Mouse (Mus musculus): ENCODE measurements at regions not wholly inside any gene's neighbourhood (a gene's known extent, or its start where the extent isn't known, plus 50 kb on each side); places are given as distances from the start of the nearest gene placed in this dataset.

DNA sequence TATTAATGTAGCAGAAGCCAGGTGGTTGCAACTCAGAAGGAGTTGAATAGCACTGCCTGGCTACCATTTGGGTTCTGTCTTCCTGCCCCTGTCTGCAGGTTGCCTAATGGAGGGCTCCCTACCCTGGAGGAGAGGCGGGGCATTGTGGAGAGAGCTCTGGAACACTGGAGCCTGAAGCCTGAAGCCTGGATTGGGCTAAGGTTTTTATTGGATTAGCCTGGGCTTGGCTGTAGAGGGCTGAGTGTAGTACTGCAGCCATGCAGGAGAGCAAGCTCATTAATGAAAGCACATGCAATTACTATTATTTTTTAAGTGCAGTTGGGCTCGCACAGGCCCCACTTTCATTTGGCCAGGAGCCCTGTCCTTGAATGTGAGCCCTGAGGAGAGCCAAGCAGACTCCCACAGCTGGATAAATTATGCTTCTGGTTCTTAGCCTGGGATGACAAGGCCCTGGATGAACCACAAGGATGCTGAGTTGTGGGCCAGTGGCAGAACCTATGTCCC is 145.1 kb downstream of the Abhd5 start:
- Histone ChIP-seq H3K4me1 (ENCODE audit: control insufficient read depth, insufficient read depth) (no peaks in the 10 kb centered on the region), H3K36me3 (replicated peaks; ENCODE audit: control insufficient read depth, insufficient read depth, low read length) (no peaks in the 10 kb centered on the region), H3K27ac (ENCODE audit: low read depth) (no peak overlapping the region)

DNA sequence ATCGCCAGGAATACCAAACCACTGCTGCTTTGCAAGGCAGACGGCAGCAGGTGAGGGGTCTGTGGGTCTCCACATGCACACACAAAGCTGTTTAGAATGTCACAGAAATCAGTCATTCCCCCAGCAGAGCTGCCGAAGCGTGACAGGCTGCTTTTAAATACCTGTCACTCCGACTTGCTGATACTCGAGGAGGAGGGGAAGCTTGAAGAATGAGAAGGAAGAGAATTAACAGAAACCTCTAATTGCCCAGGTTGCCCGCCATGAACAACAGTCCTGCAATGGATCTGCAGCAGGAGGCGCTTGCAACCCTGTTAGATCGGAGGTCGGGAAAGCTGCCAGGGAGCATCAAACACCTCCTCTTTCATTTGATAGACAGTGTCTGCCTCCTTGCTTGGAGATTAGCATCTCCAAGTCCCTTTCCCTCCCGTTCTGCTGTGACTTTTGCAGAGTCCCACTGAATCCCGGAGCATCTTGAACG is 150.5 kb downstream of the Abhd5 start:
- DNase-seq (ENCODE audit: low spot score) (no peak), ATAC-seq (ENCODE audit: insufficient read depth, low read depth) (no peak)
- WGBS, result 49% methylated on average over 13 of the region's 13 CpGs
- H3K4me2 ChIP-seq (ENCODE audit: low read depth, low read length), result no peak overlapping the region
- H3K27me3 ChIP-seq (ENCODE audit: control insufficient read depth, insufficient read depth, low read length), result no peaks in the 10 kb centered on the region
- no peak overlapping the region for H3K27ac ChIP-seq (ENCODE audit: low read depth)
- no peak overlapping the region for H3K9ac ChIP-seq (replicated peaks; ENCODE audit: low read depth, low read length)
- no peak for TF ChIP-seq EP300 (IDR thresholded peaks at IDR 0.05; ENCODE audit: low read depth)
- no peak for TF ChIP-seq CTCF (IDR thresholded peaks at IDR 0.05; ENCODE audit: low read depth)
- no peaks in the 10 kb centered on the region for H3K4me1 ChIP-seq (ENCODE audit: control insufficient read depth, insufficient read depth)
- H3K9me3 ChIP-seq (replicated peaks; ENCODE audit: control insufficient read depth, low read length), result no peaks in the 10 kb centered on the region
- H3K36me3 ChIP-seq (replicated peaks; ENCODE audit: control insufficient read depth, insufficient read depth, low read length), result no peaks in the 10 kb centered on the region
- no peak overlapping the region for H3K4me3 ChIP-seq (ENCODE audit: low read depth, low read length)

More for the DNA sequence above, 145.1 kb downstream of the Abhd5 start:
- no peak overlapping the region for H3K9ac ChIP-seq (replicated peaks; ENCODE audit: low read depth, low read length)
- no peak overlapping the region for H3K4me2 ChIP-seq (ENCODE audit: low read depth, low read length)
- H3K4me3 ChIP-seq (ENCODE audit: low read depth, low read length), result no peak overlapping the region
- TF ChIP-seq EP300 (IDR thresholded peaks at IDR 0.05; ENCODE audit: low read depth), result no peak
- TF ChIP-seq CTCF (IDR thresholded peaks at IDR 0.05; ENCODE audit: low read depth), result no peak
- no peaks in the 10 kb centered on the region for H3K9me3 ChIP-seq (replicated peaks; ENCODE audit: control insufficient read depth, low read length)
- no peak for DNase-seq (ENCODE audit: low spot score)
- no peaks in the 10 kb centered on the region for H3K27me3 ChIP-seq (ENCODE audit: control insufficient read depth, insufficient read depth, low read length)
- WGBS, result 71% methylated on average over 2 of the region's 2 CpGs
- no peak for ATAC-seq (ENCODE audit: insufficient read depth, low read depth)

DNA sequence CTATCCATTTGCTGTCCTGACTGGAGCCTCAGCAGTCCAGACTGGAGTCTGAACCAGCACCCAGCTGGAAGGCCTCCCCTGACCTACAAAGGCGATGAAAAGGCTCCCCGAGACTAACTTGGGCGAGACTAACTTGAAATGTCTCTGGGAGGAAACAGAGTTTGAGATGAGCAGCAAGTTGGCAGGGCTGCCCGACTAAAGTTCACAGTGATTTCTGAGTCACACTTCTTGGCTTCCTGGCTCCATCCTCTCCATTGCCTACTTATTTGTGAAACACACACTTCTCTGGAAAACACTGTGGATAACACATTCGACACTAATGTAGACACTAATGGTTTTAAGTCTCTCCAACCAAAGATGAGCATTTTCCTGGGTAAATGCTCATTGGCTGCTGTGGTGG is 170.2 kb downstream of the Abhd5 start:
- TF ChIP-seq EP300 (IDR thresholded peaks at IDR 0.05; ENCODE audit: low read depth) (no peak), CTCF (IDR thresholded peaks at IDR 0.05; ENCODE audit: low read depth) (no peak)
- Histone ChIP-seq H3K27ac (ENCODE audit: low read depth) (no peak overlapping the region), H3K4me1 (ENCODE audit: control insufficient read depth, insufficient read depth) (no peaks in the 10 kb centered on the region), H3K4me2 (ENCODE audit: low read depth, low read length) (no peak overlapping the region), H3K27me3 (ENCODE audit: control insufficient read depth, insufficient read depth, low read length) (no peaks in the 10 kb centered on the region), H3K4me3 (ENCODE audit: low read depth, low read length) (no peak overlapping the region), H3K9me3 (replicated peaks; ENCODE audit: control insufficient read depth, low read length) (no peaks in the 10 kb centered on the region), H3K9ac (replicated peaks; ENCODE audit: low read depth, low read length) (no peak overlapping the region), H3K36me3 (replicated peaks; ENCODE audit: control insufficient read depth, insufficient read depth, low read length) (no peaks in the 10 kb centered on the region)
- no peak for DNase-seq (ENCODE audit: low spot score)
- no peak for ATAC-seq (ENCODE audit: insufficient read depth, low read depth)
- 33% methylated on average over 5 of the region's 5 CpGs for WGBS

DNA sequence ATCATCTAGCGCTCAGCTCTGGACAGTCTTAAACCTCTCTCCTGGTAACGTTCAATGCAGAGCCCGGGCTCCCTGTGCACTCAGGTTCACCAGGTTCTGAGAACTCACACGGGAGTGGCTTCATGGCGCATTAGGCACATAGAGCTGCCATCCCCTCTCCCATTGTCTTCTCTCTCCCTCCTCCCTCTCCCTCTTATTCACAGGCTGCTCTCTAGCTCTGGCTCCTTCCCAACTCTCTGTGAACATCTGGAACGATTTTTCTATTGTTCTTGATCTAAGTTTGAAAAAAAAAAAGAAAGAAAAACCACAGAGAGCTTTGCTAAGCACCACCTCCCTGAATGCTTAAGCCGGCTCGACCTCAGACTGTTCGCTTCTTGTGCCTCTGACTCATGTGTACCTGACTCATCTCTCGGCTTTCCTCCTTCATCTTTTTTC is 174.2 kb downstream of the Abhd5 start:
- Histone ChIP-seq H3K9ac (replicated peaks; ENCODE audit: low read depth, low read length) (no peak overlapping the region), H3K36me3 (replicated peaks; ENCODE audit: control insufficient read depth, insufficient read depth, low read length) (no peaks in the 10 kb centered on the region), H3K27ac (ENCODE audit: low read depth) (no peak overlapping the region), H3K9me3 (replicated peaks; ENCODE audit: control insufficient read depth, low read length) (no peaks in the 10 kb centered on the region), H3K27me3 (ENCODE audit: control insufficient read depth, insufficient read depth, low read length) (0 out of 2 replicates have a peak, but pooled peaks cover 3% of the 10 kb centered on the region), H3K4me1 (ENCODE audit: control insufficient read depth, insufficient read depth) (no peaks in the 10 kb centered on the region), H3K4me2 (ENCODE audit: low read depth, low read length) (no peak overlapping the region), H3K4me3 (ENCODE audit: low read depth, low read length) (no peak overlapping the region)
- TF ChIP-seq EP300 (IDR thresholded peaks at IDR 0.05; ENCODE audit: low read depth) (no peak), CTCF (IDR thresholded peaks at IDR 0.05; ENCODE audit: low read depth) (no peak)
- ATAC-seq (ENCODE audit: insufficient read depth, low read depth) (no peak), DNase-seq (ENCODE audit: low spot score) (peak; percentile 24)
- 58% methylated on average over 10 of the region's 10 CpGs for WGBS

DNA sequence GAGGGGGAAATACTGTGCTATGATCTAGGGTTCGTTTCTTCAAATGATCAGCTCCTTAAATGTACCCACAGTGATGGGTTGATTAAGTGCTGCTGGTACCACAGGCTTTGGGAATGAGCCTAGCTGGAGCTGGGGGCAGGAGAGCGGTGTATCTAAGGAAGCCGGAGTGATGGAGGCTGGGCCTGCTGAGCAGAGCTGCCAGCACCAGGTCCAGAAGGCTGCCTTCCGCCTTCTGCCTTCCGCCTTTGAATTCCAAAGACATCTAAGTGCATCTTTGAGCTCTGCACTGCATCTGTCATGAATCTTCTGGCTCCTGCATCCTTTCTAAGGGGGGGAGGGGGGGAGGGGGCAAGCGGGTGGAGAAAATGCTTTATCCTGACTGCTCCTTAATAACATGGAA is 176.9 kb downstream of the Abhd5 start:
- Histone ChIP-seq H3K4me3 (ENCODE audit: low read depth, low read length) (no peak overlapping the region), H3K27me3 (ENCODE audit: control insufficient read depth, insufficient read depth, low read length) (0 out of 2 replicates have a peak, but pooled peaks cover 3% of the 10 kb centered on the region), H3K27ac (ENCODE audit: low read depth) (no peak overlapping the region), H3K9me3 (replicated peaks; ENCODE audit: control insufficient read depth, low read length) (no peaks in the 10 kb centered on the region), H3K4me1 (ENCODE audit: control insufficient read depth, insufficient read depth) (no peaks in the 10 kb centered on the region), H3K4me2 (ENCODE audit: low read depth, low read length) (no peak overlapping the region), H3K9ac (replicated peaks; ENCODE audit: low read depth, low read length) (no peak overlapping the region), H3K36me3 (replicated peaks; ENCODE audit: control insufficient read depth, insufficient read depth, low read length) (no peaks in the 10 kb centered on the region)
- TF ChIP-seq CTCF (IDR thresholded peaks at IDR 0.05; ENCODE audit: low read depth) (no peak), EP300 (IDR thresholded peaks at IDR 0.05; ENCODE audit: low read depth) (no peak)
- DNase-seq (ENCODE audit: low spot score) (no peak), ATAC-seq (ENCODE audit: insufficient read depth, low read depth) (no peak)
- WGBS, result 58% methylated on average over 6 of the region's 6 CpGs

DNA sequence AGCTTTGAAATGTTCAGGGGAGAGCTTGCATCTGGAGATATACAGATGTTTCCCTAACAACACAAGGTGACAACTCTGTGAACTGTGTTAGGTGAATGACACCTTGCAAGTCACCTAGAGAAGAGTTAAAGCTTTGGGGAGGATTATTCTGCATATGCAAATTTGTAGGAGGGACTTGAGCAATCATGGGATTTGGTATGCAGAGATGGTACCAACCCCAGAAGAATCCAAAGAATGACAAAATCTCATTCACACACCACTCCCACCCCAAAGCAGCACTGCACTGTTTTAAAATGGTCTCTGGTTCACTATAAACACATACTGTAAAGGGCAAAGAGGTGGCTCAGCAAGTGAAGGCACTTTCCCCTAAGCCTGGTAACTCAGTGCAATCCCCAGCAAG is 178.3 kb downstream of the Abhd5 start:
- H3K4me3 ChIP-seq (ENCODE audit: low read depth, low read length), result no peak overlapping the region
- DNase-seq (ENCODE audit: low spot score), result no peak
- H3K9ac ChIP-seq (replicated peaks; ENCODE audit: low read depth, low read length), result no peak overlapping the region
- H3K9me3 ChIP-seq (replicated peaks; ENCODE audit: control insufficient read depth, low read length), result no peaks in the 10 kb centered on the region
- ATAC-seq (ENCODE audit: insufficient read depth, low read depth), result no peak
- H3K36me3 ChIP-seq (replicated peaks; ENCODE audit: control insufficient read depth, insufficient read depth, low read length), result no peaks in the 10 kb centered on the region
- 0 out of 2 replicates have a peak, but pooled peaks cover 3% of the 10 kb centered on the region for H3K27me3 ChIP-seq (ENCODE audit: control insufficient read depth, insufficient read depth, low read length)
- no peak overlapping the region for H3K27ac ChIP-seq (ENCODE audit: low read depth)
- no peaks in the 10 kb centered on the region for H3K4me1 ChIP-seq (ENCODE audit: control insufficient read depth, insufficient read depth)
- no peak for TF ChIP-seq EP300 (IDR thresholded peaks at IDR 0.05; ENCODE audit: low read depth)
- no peak for TF ChIP-seq CTCF (IDR thresholded peaks at IDR 0.05; ENCODE audit: low read depth)
- H3K4me2 ChIP-seq (ENCODE audit: low read depth, low read length), result no peak overlapping the region

Measured in heart, postnatal 0 days (tissue).